Mouse (Mus musculus) myocyte (in vitro differentiated cells): ENCODE data around the gene Speer4c.
"Not testable (repeated sequence)": the region's sequence is repeated elsewhere in the genome, so short reads cannot be mapped to it uniquely, and the experiment has no call there.

Source experiments
- E2F4 ChIP-seq: IDR thresholded peaks from one replicate; pipeline ENCODE4 v1.6.1; 2011; ENCODE audit warnings: mild to moderate bottlenecking, control low read depth, moderate library complexity; ENCODE audit not compliant: insufficient read depth
- MAX ChIP-seq: IDR thresholded peaks from one replicate; pipeline ENCODE4 v1.6.1; 2011; ENCODE audit warnings: low read depth, mild to moderate bottlenecking, control low read depth
- MYOD1 ChIP-seq, 3 experiments: IDR thresholded peaks; one replicate each; pipeline ENCODE4 v1.6.1; 2011; ENCODE audit warnings: control low read depth in 2 of 3, low read depth in 2 of 3, mild to moderate bottlenecking in 2 of 3, moderate library complexity in 1 of 3; ENCODE audit not compliant: insufficient read length in 2 of 3, control insufficient read depth in 1 of 3
- MYOG ChIP-seq, 3 experiments: IDR thresholded peaks; one replicate each; pipeline ENCODE4 v1.6.1; 2011; ENCODE audit warnings: control low read depth in 2 of 3, low read depth in 2 of 3, mild to moderate bottlenecking in 2 of 3; ENCODE audit not compliant: insufficient read length in 2 of 3, control insufficient read depth in 1 of 3, insufficient read depth in 1 of 3
- POLR2A ChIP-seq: IDR thresholded peaks from one replicate; pipeline ENCODE4 v1.6.1; 2011; ENCODE audit warnings: low read depth, mild to moderate bottlenecking, control low read depth, moderate library complexity; ENCODE audit not compliant: insufficient read length
- POLR2AphosphoS2 ChIP-seq: IDR thresholded peaks from one replicate; pipeline ENCODE4 v1.6.1; 2011; ENCODE audit warnings: low read depth, control low read depth; ENCODE audit not compliant: insufficient read length
- TCF12 ChIP-seq: IDR thresholded peaks from one replicate; pipeline ENCODE4 v1.6.1; 2011; ENCODE audit warnings: mild to moderate bottlenecking, control low read depth; ENCODE audit not compliant: poor library complexity, insufficient read depth, severe bottlenecking
- USF1 ChIP-seq: IDR thresholded peaks from one replicate; pipeline ENCODE4 v1.6.1; 2011; ENCODE audit warnings: low read depth, mild to moderate bottlenecking, control low read depth, moderate library complexity

- not testable (repeated sequence) for TF ChIP-seq MYOD1 (IDR thresholded peaks at IDR 0.05; ENCODE audit: control insufficient read depth in 1 of 3, insufficient read length in 2 of 3, low read depth in 2 of 3); MAX; E2F4; POLR2A; USF1; POLR2AphosphoS2; TCF12; MYOG (IDR thresholded peaks at IDR 0.05; ENCODE audit: control insufficient read depth in 1 of 3, insufficient read depth in 1 of 3, insufficient read length in 2 of 3, low read depth in 2 of 3)
These were observed 24.3 kb downstream of the Speer4c start for GRCm38 (mm10) chr5:15689659-15690213.
